Mouse (Mus musculus) CH12.LX (cell line): ENCODE measurements around the gene Fbxo6.

Experiments
- CTCF ChIP-seq, 2 experiments: IDR thresholded peaks in 1 of 2; conservative IDR thresholded peaks in 1 of 2; 2 replicates each; pipeline ENCODE4 v1.5.1; 2011 to 2012; ENCODE audit warnings: low read depth in 2 of 2, low read length in 2 of 2, improper control_type of control experiment in 1 of 2, inconsistent platforms in 1 of 2, mild to moderate bottlenecking in 1 of 2, moderate library complexity in 1 of 2
- MAX ChIP-seq: IDR thresholded peaks from 2 replicates; pipeline ENCODE4 v1.6.1; 2011; ENCODE audit warnings: low read length, improper control_type of control experiment
- POLR2AphosphoS2 ChIP-seq: IDR thresholded peaks from 2 replicates; pipeline ENCODE4 v1.6.1; 2011; ENCODE audit warnings: low read depth, low read length, improper control_type of control experiment

DNA sequence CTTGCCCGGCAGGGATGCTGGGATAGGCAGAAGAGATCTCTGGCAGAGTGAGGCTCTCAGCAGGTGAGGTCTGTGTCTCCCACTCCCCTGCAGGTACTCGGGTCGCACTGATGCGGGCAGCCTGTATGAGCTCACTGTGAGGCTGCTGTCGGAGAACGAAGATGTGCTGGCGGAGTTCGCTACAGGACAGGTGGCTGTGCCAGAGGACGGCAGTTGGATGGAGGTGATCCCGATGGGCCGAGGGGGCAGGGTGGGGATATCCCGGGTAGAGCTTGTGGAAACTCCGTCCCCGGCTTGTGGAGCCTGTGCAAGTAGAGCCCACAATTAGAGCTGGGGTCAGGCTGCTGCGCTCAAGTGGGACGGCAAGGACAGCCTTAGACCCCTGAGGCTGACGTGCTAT is 13.6 kb upstream of the Fbxo6 start:
- TF ChIP-seq POLR2AphosphoS2 (no peak), MAX (no peak), CTCF (conservative IDR thresholded peaks at IDR 0.05 in 1 of 2, IDR thresholded peaks at IDR 0.05 in 1 of 2; ENCODE audit: low read depth in 2 of 2, low read length in 2 of 2) (no peak)
